Mouse (Mus musculus): Measurements from ENCODE around the gene Cth. TPM values are rescaled to one million over a fixed set of nuclear protein-coding genes. Genes with fewer than 3 reads are reported as not detected.

Gene Cth
- polyA plus RNA-seq, 1 experiment from 2014 or later: 3.2 TPM

DNA sequence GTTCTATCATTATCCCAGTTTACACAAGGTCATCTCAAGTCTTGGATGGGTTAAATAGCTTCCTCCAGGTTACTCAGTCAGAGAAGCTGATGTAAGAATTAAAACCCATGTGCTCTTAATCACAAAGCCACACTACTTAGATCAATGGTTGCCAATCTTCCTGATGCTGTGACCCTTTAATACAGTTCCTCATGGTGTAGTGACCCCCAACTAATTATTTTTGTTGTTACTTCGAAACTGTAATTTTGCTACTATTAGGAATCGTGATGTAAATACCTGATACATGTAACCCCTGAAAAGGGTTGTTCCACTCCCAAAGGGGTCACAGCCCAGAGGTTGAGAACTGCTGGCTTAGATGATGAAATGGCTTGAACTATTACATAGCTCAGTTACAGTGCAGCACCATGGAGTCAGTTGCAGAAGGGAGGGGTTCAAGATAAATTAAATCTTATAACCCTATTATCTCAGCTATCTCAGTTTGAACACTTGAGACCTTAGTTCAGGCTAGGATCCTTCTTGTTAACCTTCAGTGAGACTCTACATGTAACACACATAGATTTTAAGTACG, 1.5 kb downstream of the Cth start:
- Histone ChIP-seq H3K27ac (ENCODE audit: low read length) (no peak overlapping the region), H3K27me3 (replicated peaks; ENCODE audit: control insufficient read depth, insufficient read depth, low read length) (no peaks in the 10 kb centered on the region), H3K4me1 (replicated peaks; ENCODE audit: control insufficient read depth, insufficient read depth, low read length) (peaks cover 9% of the 10 kb centered on the region), H3K4me2 (ENCODE audit: low read length) (no peak overlapping the region), H3K9ac (replicated peaks; ENCODE audit: low read depth, low read length) (no peak overlapping the region), H3K9me3 (ENCODE audit: control insufficient read depth, low read length) (no peaks in the 10 kb centered on the region), H3K4me3 (replicated peaks; ENCODE audit: low read length) (no peak overlapping the region), H3K36me3 (ENCODE audit: control insufficient read depth, insufficient read depth) (no peaks in the 10 kb centered on the region)
- ATAC-seq: no peak
- WGBS: 82% methylated on average over 3 of the region's 3 CpGs

DNA sequence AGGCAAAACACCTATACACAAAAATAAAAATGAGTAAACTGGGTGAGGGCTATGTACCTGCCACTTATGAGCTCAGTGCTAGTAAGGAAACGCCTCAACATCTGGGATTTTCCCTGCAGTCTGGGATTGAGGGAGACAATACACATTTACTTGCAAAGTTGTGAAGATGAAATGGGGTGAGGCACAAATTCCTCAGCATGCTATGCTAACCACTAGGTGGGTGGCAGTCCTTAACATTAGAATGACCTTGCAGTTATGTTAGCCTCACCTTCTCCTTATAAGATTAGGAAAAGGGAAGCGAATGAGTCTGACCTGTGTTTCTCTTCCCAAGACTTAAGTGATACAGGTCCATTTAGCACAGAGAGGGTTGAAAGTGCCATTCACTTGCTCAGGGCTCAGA, 3.5 kb downstream of the Cth start:
- Histone ChIP-seq H3K4me1 (replicated peaks; ENCODE audit: control insufficient read depth, insufficient read depth, low read length) (peaks cover 9% of the 10 kb centered on the region), H3K27ac (ENCODE audit: low read length) (no peak overlapping the region), H3K9ac (replicated peaks; ENCODE audit: low read depth, low read length) (no peak overlapping the region), H3K27me3 (replicated peaks; ENCODE audit: control insufficient read depth, insufficient read depth, low read length) (no peaks in the 10 kb centered on the region), H3K4me2 (ENCODE audit: low read length) (no peak overlapping the region), H3K9me3 (ENCODE audit: control insufficient read depth, low read length) (no peaks in the 10 kb centered on the region), H3K4me3 (replicated peaks; ENCODE audit: low read length) (no peak overlapping the region), H3K36me3 (ENCODE audit: control insufficient read depth, insufficient read depth) (no peaks in the 10 kb centered on the region)
- 87% methylated on average over 2 of the region's 2 CpGs for WGBS
- no peak for ATAC-seq

DNA sequence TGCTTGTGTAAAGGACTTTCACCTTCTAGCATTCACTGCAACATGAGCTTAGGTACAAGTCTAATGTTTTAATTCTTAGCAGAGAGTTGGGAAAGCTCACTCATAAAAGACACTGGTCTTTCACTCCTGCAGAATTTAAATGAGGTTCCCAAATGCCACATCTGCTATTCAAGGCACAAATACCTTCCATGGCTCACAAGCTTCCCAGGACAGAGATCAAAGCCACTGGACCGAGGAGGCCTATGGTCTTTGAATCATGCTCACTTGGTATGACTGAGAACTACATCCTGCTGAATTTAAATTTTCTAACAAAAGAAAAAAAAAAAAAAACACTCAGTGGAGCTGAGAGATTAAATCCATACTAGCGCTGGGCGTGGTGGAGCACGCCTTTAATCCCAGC, 8.5 kb downstream of the Cth start:
- Histone ChIP-seq H3K36me3 (ENCODE audit: control insufficient read depth, insufficient read depth) (no peaks in the 10 kb centered on the region), H3K4me2 (ENCODE audit: low read length) (no peak overlapping the region), H3K4me3 (replicated peaks; ENCODE audit: low read length) (no peak overlapping the region), H3K4me1 (replicated peaks; ENCODE audit: control insufficient read depth, insufficient read depth, low read length) (no peaks in the 10 kb centered on the region), H3K9me3 (ENCODE audit: control insufficient read depth, low read length) (no peaks in the 10 kb centered on the region), H3K27ac (ENCODE audit: low read length) (no peak overlapping the region), H3K27me3 (replicated peaks; ENCODE audit: control insufficient read depth, insufficient read depth, low read length) (no peaks in the 10 kb centered on the region), H3K9ac (replicated peaks; ENCODE audit: low read depth, low read length) (no peak overlapping the region)
- no peak for ATAC-seq
- WGBS: 77% methylated on average over 4 of the region's 4 CpGs

DNA sequence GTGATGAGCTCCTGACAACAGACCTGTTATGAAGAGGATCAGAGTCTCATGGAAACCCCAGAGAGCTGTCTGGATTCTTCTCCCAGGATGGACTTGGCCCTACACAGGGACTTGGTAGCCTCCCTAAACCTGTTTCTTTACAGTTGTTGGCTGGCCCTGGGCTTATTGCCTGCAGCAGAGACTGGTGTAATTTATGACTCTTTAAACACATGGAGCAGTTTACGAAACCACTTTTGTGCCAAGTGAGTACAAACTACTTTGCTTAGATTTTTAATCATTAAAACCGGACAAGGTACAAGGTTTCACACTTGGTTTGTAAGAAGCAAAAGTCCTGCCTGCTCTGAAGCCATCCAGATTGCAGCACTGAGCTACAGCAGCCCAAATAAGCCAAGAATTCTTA, 12.7 kb downstream of the Cth start:
- no peaks in the 10 kb centered on the region for H3K27me3 ChIP-seq (replicated peaks; ENCODE audit: control insufficient read depth, insufficient read depth, low read length)
- H3K4me3 ChIP-seq (replicated peaks; ENCODE audit: low read length): no peak overlapping the region
- H3K27ac ChIP-seq (ENCODE audit: low read length): no peak overlapping the region
- no peak overlapping the region for H3K4me2 ChIP-seq (ENCODE audit: low read length)
- no peak overlapping the region for H3K9ac ChIP-seq (replicated peaks; ENCODE audit: low read depth, low read length)
- no peaks in the 10 kb centered on the region for H3K36me3 ChIP-seq (ENCODE audit: control insufficient read depth, insufficient read depth)
- H3K4me1 ChIP-seq (replicated peaks; ENCODE audit: control insufficient read depth, insufficient read depth, low read length): no peaks in the 10 kb centered on the region
- no peak for ATAC-seq
- H3K9me3 ChIP-seq (ENCODE audit: control insufficient read depth, low read length): no peaks in the 10 kb centered on the region
- 93% methylated on average over 2 of the region's 2 CpGs for WGBS

DNA sequence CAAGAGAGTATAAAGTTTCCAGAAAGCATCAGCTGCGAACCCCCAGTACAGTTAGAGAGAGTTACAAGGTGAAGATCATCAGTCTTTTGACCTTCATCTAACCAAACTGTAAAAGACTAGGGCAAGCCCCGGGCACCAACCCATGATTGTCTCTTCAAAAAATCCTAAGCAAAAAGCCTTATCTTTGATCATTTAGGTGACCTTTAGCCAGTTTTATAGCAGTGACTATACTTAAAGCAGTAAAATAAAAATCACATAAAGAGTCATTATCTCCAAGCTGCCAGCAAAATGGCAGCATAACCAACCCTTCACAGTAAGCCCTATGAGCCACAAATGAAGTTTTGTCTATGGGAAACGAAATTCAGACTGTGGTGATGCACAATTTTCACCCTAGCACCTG, 14.6 kb downstream of the Cth start:
- ATAC-seq: no peak
- no peak overlapping the region for H3K27ac ChIP-seq (ENCODE audit: low read length)
- H3K27me3 ChIP-seq (replicated peaks; ENCODE audit: control insufficient read depth, insufficient read depth, low read length): no peaks in the 10 kb centered on the region
- 80% methylated on average over 3 of the region's 3 CpGs for WGBS
- H3K4me2 ChIP-seq (ENCODE audit: low read length): no peak overlapping the region
- no peaks in the 10 kb centered on the region for H3K9me3 ChIP-seq (ENCODE audit: control insufficient read depth, low read length)
- H3K4me1 ChIP-seq (replicated peaks; ENCODE audit: control insufficient read depth, insufficient read depth, low read length): no peaks in the 10 kb centered on the region
- H3K9ac ChIP-seq (replicated peaks; ENCODE audit: low read depth, low read length): no peak overlapping the region
- H3K36me3 ChIP-seq (ENCODE audit: control insufficient read depth, insufficient read depth): no peaks in the 10 kb centered on the region
- no peak overlapping the region for H3K4me3 ChIP-seq (replicated peaks; ENCODE audit: low read length)

DNA sequence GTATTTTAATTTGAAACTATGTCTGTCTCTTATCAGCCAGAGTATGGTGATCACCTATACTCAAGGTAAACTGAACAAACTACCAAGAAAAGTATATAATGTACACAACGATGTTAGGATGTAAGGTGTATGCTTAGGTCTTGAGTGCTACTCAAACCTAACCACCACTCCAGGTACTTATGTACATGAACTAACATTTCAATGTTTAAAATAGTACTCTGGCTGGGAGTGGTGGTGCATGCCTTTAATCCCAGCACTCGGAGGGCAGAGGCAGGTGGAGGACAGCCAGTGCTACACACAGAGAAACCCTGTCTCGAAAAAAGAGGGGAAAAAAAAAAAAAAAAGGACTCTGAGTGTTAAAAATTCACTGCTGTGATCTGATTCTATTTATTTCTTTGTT, 16.7 kb downstream of the Cth start:
- H3K4me1 ChIP-seq (replicated peaks; ENCODE audit: control insufficient read depth, insufficient read depth, low read length): no peaks in the 10 kb centered on the region
- no peak overlapping the region for H3K9ac ChIP-seq (replicated peaks; ENCODE audit: low read depth, low read length)
- no peaks in the 10 kb centered on the region for H3K9me3 ChIP-seq (ENCODE audit: control insufficient read depth, low read length)
- WGBS: 88% methylated on average over 3 of the region's 3 CpGs
- H3K27me3 ChIP-seq (replicated peaks; ENCODE audit: control insufficient read depth, insufficient read depth, low read length): no peaks in the 10 kb centered on the region
- no peak overlapping the region for H3K4me2 ChIP-seq (ENCODE audit: low read length)
- no peak overlapping the region for H3K4me3 ChIP-seq (replicated peaks; ENCODE audit: low read length)
- H3K27ac ChIP-seq (ENCODE audit: low read length): no peak overlapping the region
- H3K36me3 ChIP-seq (ENCODE audit: control insufficient read depth, insufficient read depth): no peaks in the 10 kb centered on the region
- ATAC-seq: no peak

DNA sequence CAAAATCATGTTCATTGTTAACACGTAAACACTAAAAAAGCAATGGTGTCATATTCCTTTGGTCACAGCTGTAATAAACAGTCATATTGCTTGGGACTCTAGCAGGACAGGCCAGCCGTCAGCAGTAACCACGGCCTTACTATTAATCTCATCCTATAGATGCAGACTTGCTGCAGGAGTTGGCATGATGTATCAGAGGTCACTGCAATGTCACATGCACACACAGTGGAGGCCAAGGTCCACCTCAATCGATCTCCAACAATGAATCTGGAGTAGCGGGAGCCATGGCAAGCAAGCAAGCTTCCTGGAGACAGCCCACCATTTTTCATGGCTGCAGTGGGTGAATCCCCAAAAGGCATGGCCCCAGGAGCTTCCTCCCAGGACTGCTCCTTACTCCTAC, 23.2 kb downstream of the Cth start:
- Histone ChIP-seq H3K27me3 (replicated peaks; ENCODE audit: control insufficient read depth, insufficient read depth, low read length) (no peaks in the 10 kb centered on the region), H3K4me1 (replicated peaks; ENCODE audit: control insufficient read depth, insufficient read depth, low read length) (no peaks in the 10 kb centered on the region), H3K36me3 (ENCODE audit: control insufficient read depth, insufficient read depth) (no peaks in the 10 kb centered on the region), H3K4me3 (replicated peaks; ENCODE audit: low read length) (no peak overlapping the region), H3K9ac (replicated peaks; ENCODE audit: low read depth, low read length) (no peak overlapping the region), H3K27ac (ENCODE audit: low read length) (no peak overlapping the region), H3K9me3 (ENCODE audit: control insufficient read depth, low read length) (no peaks in the 10 kb centered on the region), H3K4me2 (ENCODE audit: low read length) (no peak overlapping the region)
- no peak for ATAC-seq
- WGBS: 92% methylated on average over 5 of the region's 5 CpGs

DNA sequence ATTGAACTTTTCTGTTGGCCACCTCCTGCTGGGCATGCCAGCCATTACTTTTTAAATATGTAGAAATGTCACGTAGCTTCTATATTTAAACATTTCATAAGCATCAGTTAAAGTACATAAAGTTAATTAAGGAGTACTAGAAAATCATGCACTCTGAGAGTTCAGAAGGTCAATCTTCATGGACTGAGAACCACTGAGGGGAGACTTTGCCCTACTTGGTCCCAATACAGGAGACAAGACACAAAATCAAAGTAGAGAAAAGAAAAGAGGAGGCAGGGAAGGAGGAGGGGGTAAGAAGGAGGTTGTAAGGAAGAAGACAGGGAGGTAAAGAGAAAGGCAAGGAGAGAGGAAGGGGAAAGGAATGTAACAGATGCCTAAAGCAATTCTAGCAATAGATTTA, 24.9 kb downstream of the Cth start:
- H3K27me3 ChIP-seq (replicated peaks; ENCODE audit: control insufficient read depth, insufficient read depth, low read length): no peaks in the 10 kb centered on the region
- H3K4me2 ChIP-seq (ENCODE audit: low read length): no peak overlapping the region
- no peaks in the 10 kb centered on the region for H3K36me3 ChIP-seq (ENCODE audit: control insufficient read depth, insufficient read depth)
- H3K9ac ChIP-seq (replicated peaks; ENCODE audit: low read depth, low read length): no peak overlapping the region
- H3K9me3 ChIP-seq (ENCODE audit: control insufficient read depth, low read length): no peaks in the 10 kb centered on the region
- no peaks in the 10 kb centered on the region for H3K4me1 ChIP-seq (replicated peaks; ENCODE audit: control insufficient read depth, insufficient read depth, low read length)
- no peak overlapping the region for H3K27ac ChIP-seq (ENCODE audit: low read length)
- WGBS: 91% methylated on average over 1 of the region's 1 CpGs
- no peak for ATAC-seq
- no peak overlapping the region for H3K4me3 ChIP-seq (replicated peaks; ENCODE audit: low read length)

DNA sequence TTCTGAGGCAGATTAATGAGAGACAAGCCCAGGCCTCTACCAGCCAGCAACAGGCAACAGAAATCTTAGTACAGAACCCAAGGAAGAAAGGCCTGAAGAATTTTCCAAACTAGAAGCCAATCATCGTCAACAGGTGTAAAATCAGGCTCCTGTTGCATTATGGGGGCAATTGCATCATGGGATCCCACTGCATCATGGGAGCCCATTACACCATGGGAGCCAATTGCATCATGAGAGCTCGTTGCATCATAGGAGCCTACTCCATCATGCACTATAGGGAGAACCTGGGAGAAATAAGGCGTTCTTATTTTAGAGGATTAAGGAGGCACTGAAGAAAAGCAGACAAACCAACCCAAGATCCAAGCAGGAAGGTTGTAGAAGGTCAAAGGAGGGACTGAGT, 27.2 kb downstream of the Cth start:
- ATAC-seq: no peak
- Histone ChIP-seq H3K4me3 (replicated peaks; ENCODE audit: low read length) (no peak overlapping the region), H3K27ac (ENCODE audit: low read length) (no peak overlapping the region), H3K9ac (replicated peaks; ENCODE audit: low read depth, low read length) (no peak overlapping the region), H3K4me2 (ENCODE audit: low read length) (no peak overlapping the region), H3K9me3 (ENCODE audit: control insufficient read depth, low read length) (no peaks in the 10 kb centered on the region), H3K36me3 (ENCODE audit: control insufficient read depth, insufficient read depth) (no peaks in the 10 kb centered on the region), H3K4me1 (replicated peaks; ENCODE audit: control insufficient read depth, insufficient read depth, low read length) (no peaks in the 10 kb centered on the region), H3K27me3 (replicated peaks; ENCODE audit: control insufficient read depth, insufficient read depth, low read length) (no peaks in the 10 kb centered on the region)
- 93% methylated on average over 3 of the region's 3 CpGs for WGBS

DNA sequence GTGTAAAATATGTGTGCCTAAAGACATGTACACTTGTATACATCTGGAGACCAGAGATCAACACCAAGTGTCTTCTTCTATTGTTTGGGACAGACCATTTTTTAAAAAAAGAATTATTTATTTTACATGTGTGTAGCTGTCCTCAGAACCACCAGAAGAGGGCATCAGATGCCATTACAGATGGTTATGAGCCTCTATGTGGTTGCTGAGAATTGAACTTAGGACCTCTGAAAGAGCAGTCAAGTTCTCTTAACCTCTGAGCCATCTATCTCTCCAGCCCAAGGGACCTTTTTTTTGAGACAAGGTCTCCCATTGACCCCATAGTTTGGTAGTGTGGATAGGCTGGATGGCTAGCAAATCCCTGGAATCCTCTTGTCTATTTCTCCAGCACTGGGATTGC, 33.1 kb downstream of the Cth start:
- H3K27ac ChIP-seq (ENCODE audit: low read length): no peak overlapping the region
- no peak for ATAC-seq
- no peak overlapping the region for H3K9ac ChIP-seq (replicated peaks; ENCODE audit: low read depth, low read length)
- H3K4me1 ChIP-seq (replicated peaks; ENCODE audit: control insufficient read depth, insufficient read depth, low read length): no peaks in the 10 kb centered on the region
- no peaks in the 10 kb centered on the region for H3K9me3 ChIP-seq (ENCODE audit: control insufficient read depth, low read length)
- no peaks in the 10 kb centered on the region for H3K27me3 ChIP-seq (replicated peaks; ENCODE audit: control insufficient read depth, insufficient read depth, low read length)
- no peak overlapping the region for H3K4me3 ChIP-seq (replicated peaks; ENCODE audit: low read length)
- H3K4me2 ChIP-seq (ENCODE audit: low read length): no peak overlapping the region
- no peaks in the 10 kb centered on the region for H3K36me3 ChIP-seq (ENCODE audit: control insufficient read depth, insufficient read depth)
